Mouse (Mus musculus) layer of hippocampus, postnatal 14 days (tissue): ENCODE results near the gene Gm16181. TPM values are rescaled to one million over a fixed set of nuclear protein-coding genes. Genes with fewer than 3 reads are reported as not detected.

Experiments used
- DNase-seq, 2 experiments: peaks; one replicate each; pipeline ENCODE4 v3.0.0; 2021 to 2022; ENCODE audit warnings: low spot score in 2 of 2, mixed read lengths in 1 of 2
- microRNA-seq, 2 experiments: library from miRNA; unstranded; fragments of <30 nt; microRNA quantifications; one replicate each; pipeline ENCODE4 v1.2.0; 2021
- total RNA-seq, 2 experiments: library from RNA; stranded (reverse); gene quantifications; 2 replicates each; pipeline ENCODE4 v1.2.3; 2021

Gene Gm16181
- total RNA-seq, 2 experiments from 2014 or later, result not detected

DNA sequence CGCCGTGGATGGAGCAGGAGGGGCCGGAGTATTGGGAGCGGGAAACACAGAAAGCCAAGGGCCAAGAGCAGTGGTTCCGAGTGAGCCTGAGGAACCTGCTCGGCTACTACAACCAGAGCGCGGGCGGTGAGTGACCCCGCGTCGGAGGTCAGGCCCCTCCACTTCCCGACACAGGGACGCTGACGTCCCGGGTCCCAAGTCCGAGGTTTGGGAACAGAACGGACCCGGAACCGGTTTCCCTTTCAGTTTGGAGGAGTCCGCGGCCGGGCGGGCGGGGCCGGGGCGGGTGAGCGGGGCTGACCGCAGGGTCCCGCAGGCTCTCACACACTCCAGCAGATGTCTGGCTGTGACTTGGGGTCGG is 42.9 kb downstream of the Gm16181 start:
- DNase-seq, result no peak

DNA sequence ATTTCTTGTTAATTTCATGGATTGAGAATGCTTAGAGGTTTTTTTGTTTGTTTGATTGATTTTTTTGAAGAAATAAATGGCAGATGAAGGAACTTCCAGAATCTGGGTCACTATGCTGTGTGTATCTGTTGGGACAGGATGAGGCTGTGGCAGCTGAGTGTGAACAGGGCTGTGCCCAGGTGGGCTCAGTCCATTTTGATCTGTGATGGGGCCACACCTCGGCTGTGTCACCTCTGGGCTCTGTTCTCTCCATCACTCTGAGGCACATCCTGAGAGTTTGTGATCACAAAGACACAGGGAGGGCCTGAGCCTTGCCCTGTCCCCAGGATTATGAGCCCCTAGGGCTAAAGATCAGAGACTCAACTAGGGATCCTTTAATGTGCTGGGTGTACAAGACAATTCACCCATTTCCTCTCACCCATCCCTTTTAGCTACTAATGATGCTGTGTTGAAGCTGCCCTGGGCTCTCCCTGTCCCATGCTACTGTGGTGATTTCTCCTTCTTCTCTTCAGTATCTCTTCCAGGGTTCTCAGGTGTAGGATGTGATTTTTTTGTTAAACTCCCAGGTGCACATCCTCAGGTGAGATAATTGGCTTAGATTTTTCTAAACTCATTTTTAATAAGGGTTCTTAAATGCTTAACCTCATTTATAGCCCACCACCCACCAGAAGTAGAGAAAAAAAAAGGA is 46.9 kb downstream of the Gm16181 start:
- DNase-seq, result no peak

DNA sequence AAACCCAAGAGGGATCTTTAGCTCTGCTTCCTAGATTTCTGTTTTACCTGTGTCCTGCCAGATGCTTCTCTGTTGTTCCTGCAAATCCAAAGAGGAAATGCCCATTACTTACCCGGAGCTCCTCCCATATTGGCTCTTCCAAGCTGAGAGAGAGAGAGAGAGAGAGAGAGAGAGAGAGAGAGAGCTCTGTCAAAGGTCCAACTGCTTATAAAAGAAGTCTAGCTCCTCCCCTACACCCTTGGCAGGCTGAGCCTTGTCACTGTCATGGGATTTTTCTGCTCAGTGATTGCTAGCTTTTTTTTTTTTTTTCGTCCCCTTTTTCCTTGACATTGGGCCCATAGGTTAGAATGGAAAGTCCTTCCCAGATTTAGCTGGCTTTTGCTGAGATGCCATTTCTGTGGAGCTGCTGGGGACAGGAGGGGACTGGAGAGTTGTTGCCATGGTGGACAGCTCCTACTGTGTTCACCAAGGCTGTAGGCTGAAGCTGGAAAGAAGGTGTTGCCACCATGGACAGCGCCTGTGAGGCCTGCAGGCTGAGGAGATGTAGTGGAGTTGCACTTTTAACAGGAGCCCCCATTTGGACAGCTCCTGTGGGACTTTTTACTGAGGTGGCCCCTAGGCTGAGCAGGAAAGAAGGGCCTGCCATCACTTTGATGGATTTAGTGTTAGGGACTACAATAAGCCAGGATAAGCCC is 49.2 kb downstream of the Gm16181 start:
- no peak for DNase-seq

DNA sequence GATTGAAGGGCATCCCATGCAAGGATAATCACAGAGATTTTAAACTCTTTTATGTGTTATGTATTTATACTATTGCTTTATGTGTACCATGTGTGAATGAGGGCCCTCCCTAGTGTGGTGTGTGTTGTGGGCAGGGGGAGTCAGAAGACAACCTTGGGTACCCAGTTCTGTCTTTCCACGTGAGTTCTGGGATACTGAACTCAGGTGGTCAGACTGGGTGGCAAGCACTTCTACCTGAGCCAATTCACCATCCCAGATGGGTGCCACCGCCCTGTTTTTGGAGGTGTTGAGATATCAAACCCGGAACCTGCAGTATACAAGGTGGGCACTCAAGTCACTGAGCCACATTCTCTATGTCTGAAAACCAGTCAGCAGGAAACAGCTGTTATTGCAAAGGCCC is 51.6 kb downstream of the Gm16181 start:
- no peak for DNase-seq

Small RNA genes lying within 50 kb of the gene (microRNA-seq; reads per million reads assigned to microRNA genes)
- gene Mir6973a (0 reads per million in 2 experiments), gene Mir6974 (0.28 to 0.45 reads per million in 2 experiments), gene Mir6975 (1.8 to 2.3 reads per million in 2 experiments), gene Mir8094 (0.28 to 0.45 reads per million in 2 experiments)

Other genes starting within 250 kb of the Gm16181 start
- 10 to 100 TPM; 12.4 to 13.1 TPM for gene Hspa1a, start 248.7 kb upstream of the Gm16181 start, total RNA-seq
- gene Hspa1l, start 248.1 kb upstream of the Gm16181 start, total RNA-seq, result under 1 TPM; 0.38 to 0.44 TPM
- gene Lsm2, start 239.0 kb upstream of the Gm16181 start, total RNA-seq, result 10 to 100 TPM; 19.4 to 25.0 TPM
- 10 to 100 TPM; 52.9 to 55.9 TPM for gene Vars, start 219.8 kb upstream of the Gm16181 start, total RNA-seq
- gene Vwa7, start 204.3 kb upstream of the Gm16181 start, total RNA-seq, result under 1 TPM; 0.14 to 0.21 TPM
- 1 to 10 TPM; 1.8 to 2.6 TPM for gene Sapcd1, start 192.8 kb upstream of the Gm16181 start, total RNA-seq
- gene Msh5, start 174.1 kb upstream of the Gm16181 start, total RNA-seq, result 1 to 10 TPM in 1 of 2 experiments, under 1 TPM in 1; 0.79 to 1.9 TPM
- 10 to 100 TPM; 11.7 to 14.8 TPM for gene Clic1, start 170.9 kb upstream of the Gm16181 start, total RNA-seq
- 10 to 100 TPM; 26.4 to 33.1 TPM for gene Ddah2, start 161.8 kb upstream of the Gm16181 start, total RNA-seq
- gene Ly6g6c, start 155.4 kb upstream of the Gm16181 start, total RNA-seq, result not detected
- not detected for gene Mpig6b, start 154.7 kb upstream of the Gm16181 start, total RNA-seq
- 1 to 10 TPM; 1.6 to 1.8 TPM for gene Ly6g6e, start 143.9 kb upstream of the Gm16181 start, total RNA-seq
- gene Ly6g6d, start 142.8 kb upstream of the Gm16181 start, total RNA-seq, result 1 to 10 TPM; 1.2 to 2.6 TPM
- gene Ly6g6f, start 135.2 kb upstream of the Gm16181 start, total RNA-seq, result not detected
- 10 to 100 TPM; 88.8 to 93.0 TPM for gene Abhd16a, start 131.6 kb upstream of the Gm16181 start, total RNA-seq
- not detected for gene Ly6g5c, start 112.6 kb upstream of the Gm16181 start, total RNA-seq
- gene Ly6g5b, start 105.4 kb upstream of the Gm16181 start, total RNA-seq, result under 1 TPM; 0.67 to 0.74 TPM
- 10 to 100 TPM; 10.2 to 13.2 TPM for gene Gpank1, start 99.4 kb upstream of the Gm16181 start, total RNA-seq
- gene Csnk2b, start 98.8 kb upstream of the Gm16181 start, total RNA-seq, result 100 to 1,000 TPM; 174 to 179 TPM
- 10 to 100 TPM; 20.8 to 26.1 TPM for gene D17H6S53E, start 94.5 kb upstream of the Gm16181 start, total RNA-seq
- gene Apom, start 88.8 kb upstream of the Gm16181 start, total RNA-seq, result not detected
- gene Bag6, start 85.7 kb upstream of the Gm16181 start, total RNA-seq, result 100 to 1,000 TPM; 289 TPM
- 100 to 1,000 TPM; 305 to 314 TPM for gene Prrc2a, start 55.9 kb upstream of the Gm16181 start, total RNA-seq
- 10 to 100 TPM in 1 of 2 experiments, 1 to 10 TPM in 1; 9.9 to 10.4 TPM for gene Aif1, start 44.8 kb upstream of the Gm16181 start, total RNA-seq
- 10 to 100 TPM in 1 of 2 experiments, 1 to 10 TPM in 1; 8.2 to 12.1 TPM for gene Lst1, start 32.4 kb upstream of the Gm16181 start, total RNA-seq
- gene Ltb, start 26.4 kb upstream of the Gm16181 start, total RNA-seq, result 1 to 10 TPM in 1 of 2 experiments, under 1 TPM in 1; 0.55 to 1.0 TPM
- under 1 TPM in 1 of 2 experiments, not detected in 1; 0.31 TPM for gene Tnf, start 18.8 kb upstream of the Gm16181 start, total RNA-seq
- 1 to 10 TPM in 1 of 2 experiments, under 1 TPM in 1; 0.62 to 1.1 TPM for gene Lta, start 15.5 kb upstream of the Gm16181 start, total RNA-seq
- gene Atp6v1g2, start 12.8 kb downstream of the Gm16181 start, total RNA-seq, result 100 to 1,000 TPM; 485 to 488 TPM
- 10 to 100 TPM; 13.2 to 14.5 TPM for gene Nfkbil1, start 15.0 kb downstream of the Gm16181 start, total RNA-seq
- 100 to 1,000 TPM; 234 to 244 TPM for gene Ddx39b, start 20.9 kb downstream of the Gm16181 start, total RNA-seq
- 10 to 100 TPM; 14.5 to 14.8 TPM for gene H2-D1, start 41.9 kb downstream of the Gm16181 start, total RNA-seq
- gene H2-Q1, start 99.6 kb downstream of the Gm16181 start, total RNA-seq, result under 1 TPM; 0.21 to 0.25 TPM
- gene H2-Q2, start 121.4 kb downstream of the Gm16181 start, total RNA-seq, result under 1 TPM; 0.52 to 0.74 TPM
- gene H2-Q4, start 158.8 kb downstream of the Gm16181 start, total RNA-seq, result 1 to 10 TPM; 1.1 to 1.8 TPM
- not detected for gene H2-Q6, start 204.0 kb downstream of the Gm16181 start, total RNA-seq
- gene H2-Q7, start 218.3 kb downstream of the Gm16181 start, total RNA-seq, result under 1 TPM; 0.41 to 0.43 TPM
- not detected for gene H2-Q10, start 249.3 kb downstream of the Gm16181 start, total RNA-seq